Mouse (Mus musculus): ENCODE results near the gene Palld. TPM values are rescaled to one million over a fixed set of nuclear protein-coding genes. Genes with fewer than 3 reads are reported as not detected.

Gene Palld
- polyA plus RNA-seq, 1 experiment = 2.7 TPM

DNA sequence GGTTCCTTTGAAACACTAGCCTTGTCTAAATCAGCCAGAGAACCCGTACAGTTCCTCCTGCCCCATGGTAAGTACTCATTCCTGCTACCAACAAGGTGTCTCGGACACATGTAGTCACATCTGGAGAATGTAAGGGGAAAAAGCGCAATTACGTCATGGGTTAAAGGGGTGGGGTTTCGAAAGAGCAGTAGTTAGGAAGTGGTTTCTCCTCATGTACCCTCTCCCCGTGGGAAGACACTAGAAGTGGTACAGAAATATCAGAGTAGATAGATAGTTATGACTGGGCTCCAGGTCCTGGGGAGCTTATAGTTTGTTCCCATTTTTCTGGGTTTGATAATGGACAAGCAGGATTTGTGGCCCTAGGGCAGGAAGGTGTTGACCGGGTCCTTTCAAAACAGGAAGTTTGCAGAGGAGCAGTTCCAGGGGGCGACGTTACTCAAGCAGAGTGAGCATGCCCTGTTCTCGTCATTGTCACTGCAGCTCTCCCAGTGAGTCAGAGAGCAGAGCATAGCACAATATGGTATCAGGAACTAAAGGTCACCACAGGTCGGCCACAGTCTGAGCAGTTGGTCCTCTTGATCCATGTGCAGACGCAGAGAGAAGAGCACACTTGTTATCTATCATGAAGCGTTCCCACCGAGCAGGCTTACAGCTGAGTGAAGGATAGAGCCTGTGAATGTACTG is 384.8 kb downstream of the Palld start:
- peak overlapping the region; percentile 39 for H3K4me3 ChIP-seq (replicated peaks)
- H3K4me1 ChIP-seq = peaks cover 14% of the 10 kb centered on the region; the same call in 1 of the 2 replicates
- no peaks in the 10 kb centered on the region for H3K9me3 ChIP-seq
- H3K27me3 ChIP-seq (replicated peaks) = no peaks in the 10 kb centered on the region
- H3K36me3 ChIP-seq (replicated peaks; ENCODE audit: low read length) = peaks cover 5% of the 10 kb centered on the region
- TF ChIP-seq GATA1 (IDR thresholded peaks at IDR 0.05; ENCODE audit: borderline replicate concordance, low read length) = no peak
- TF ChIP-seq FLI1 (IDR thresholded peaks at IDR 0.05; ENCODE audit: low read length) = no peak

DNA sequence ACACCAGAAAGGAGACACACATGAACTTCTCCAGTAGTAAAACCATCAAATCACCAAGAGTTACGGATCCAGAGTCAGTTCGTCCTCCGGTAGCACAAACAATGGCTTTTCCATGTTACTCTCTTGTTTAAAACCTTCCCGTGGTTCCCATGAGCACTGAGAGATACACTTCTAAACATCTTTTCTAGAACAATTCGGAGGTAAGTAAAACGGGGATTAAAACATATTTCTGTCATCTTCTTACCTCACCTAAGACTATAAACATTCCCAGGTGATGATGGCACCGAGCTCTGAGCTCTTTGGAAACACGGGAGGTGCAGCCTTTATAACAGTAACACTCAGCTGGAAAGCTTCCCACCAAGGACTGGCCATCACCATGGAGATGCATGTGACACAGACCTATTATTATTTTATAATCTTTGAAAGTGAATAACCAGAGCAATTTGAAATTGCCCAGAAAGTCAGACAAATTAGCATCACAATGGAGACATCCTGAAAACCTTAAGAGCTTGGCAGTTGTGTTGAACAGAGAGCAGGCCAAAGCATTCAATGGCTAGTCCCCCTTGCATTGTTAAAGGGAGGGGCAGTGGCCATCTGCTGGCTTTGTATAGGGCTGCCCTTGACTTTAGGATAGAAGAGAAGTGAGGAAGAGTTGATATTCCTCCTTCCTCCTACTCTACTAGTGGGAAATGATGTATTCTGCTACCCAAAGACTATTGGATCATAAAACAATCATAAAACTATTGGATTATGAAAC is 385.6 kb downstream of the Palld start:
- TF ChIP-seq GATA1 (IDR thresholded peaks at IDR 0.05; ENCODE audit: borderline replicate concordance, low read length) = no peak
- no peak for TF ChIP-seq FLI1 (IDR thresholded peaks at IDR 0.05; ENCODE audit: low read length)
- Histone ChIP-seq H3K4me1 (peaks cover 14% of the 10 kb centered on the region; the same call in 1 of the 2 replicates), H3K9me3 (no peaks in the 10 kb centered on the region), H3K4me3 (replicated peaks) (no peak overlapping the region), H3K36me3 (replicated peaks; ENCODE audit: low read length) (peaks cover 5% of the 10 kb centered on the region), H3K27me3 (replicated peaks) (no peaks in the 10 kb centered on the region)

DNA sequence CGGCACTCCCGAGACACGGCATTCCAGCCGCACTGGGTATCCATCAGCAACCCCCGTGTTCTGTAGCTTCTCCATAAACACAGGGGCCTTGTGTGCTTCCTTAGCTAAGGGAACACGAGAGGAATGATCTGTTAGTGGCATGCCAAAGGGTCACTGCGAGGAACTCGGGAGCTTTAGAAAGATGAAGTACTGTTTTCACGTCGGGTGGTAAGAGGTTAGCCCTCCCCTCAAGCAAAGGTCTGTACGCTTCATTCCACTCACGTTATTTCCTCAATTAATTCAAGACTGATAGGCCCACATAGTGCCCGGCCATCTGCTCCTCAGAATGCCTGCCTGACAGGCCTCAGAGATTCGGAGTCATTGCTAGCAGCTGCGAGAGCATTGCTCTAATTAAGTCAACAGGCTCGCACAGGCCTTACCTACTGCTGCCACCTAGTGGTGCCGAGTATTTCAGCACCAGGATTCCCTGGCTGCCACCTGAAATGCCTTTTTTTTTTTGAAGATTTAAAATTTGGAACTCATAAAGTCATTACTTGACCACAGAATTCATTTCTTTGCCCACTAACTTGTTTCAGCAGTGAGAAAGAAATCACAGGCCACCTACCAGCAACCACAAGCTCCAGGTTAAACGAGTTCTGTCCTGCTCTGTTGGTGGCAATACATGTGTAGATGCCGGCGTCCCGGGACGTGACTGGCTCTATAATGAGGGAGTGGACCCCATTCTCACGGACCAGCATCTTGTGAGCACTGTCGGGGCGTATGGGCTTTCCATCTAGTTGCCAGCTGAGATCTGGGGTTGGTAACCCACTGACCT is 386.4 kb downstream of the Palld start:
- no peak overlapping the region for H3K4me3 ChIP-seq (replicated peaks)
- TF ChIP-seq GATA1 (IDR thresholded peaks at IDR 0.05; ENCODE audit: borderline replicate concordance, low read length) (no peak), FLI1 (IDR thresholded peaks at IDR 0.05; ENCODE audit: low read length) (no peak)

DNA sequence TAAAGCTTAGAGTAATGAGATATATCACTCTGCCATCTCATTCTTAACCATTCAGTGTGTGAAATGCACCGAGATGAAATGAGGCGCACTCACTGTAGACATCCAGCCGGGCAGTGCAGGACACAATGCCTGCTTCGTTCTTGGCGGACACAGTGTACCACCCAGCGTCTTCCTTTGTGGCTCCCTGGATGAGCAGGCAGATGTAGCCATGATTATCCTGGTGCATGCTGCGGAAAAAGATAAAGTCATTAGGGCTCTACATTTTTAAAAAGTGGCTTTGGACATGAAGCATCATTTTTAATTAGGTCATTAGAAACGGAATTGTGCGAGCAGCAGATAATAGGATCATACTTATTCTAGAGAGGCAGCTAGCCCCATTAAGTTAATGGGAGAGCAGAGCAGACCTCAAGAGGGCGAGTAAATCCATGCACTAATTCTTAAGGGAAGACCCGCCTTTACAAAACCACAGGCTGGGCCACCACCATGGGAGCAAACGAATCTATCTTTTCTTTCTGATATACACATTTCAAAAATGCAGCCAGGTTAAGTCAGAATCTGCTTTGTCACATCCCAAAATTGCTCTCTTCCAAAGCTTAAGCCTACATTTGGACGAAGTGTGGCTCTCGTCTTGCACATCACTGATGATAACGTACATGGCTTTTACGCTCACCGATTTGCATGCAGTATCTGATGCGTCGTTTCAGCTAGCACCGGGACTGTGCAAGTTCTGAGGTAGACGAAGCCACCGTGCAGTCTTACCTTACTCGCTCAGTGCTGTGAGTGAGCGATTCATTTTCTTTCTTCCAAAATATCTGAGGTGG is 387.2 kb downstream of the Palld start:
- peaks cover 5% of the 10 kb centered on the region for H3K36me3 ChIP-seq (replicated peaks; ENCODE audit: low read length)
- TF ChIP-seq GATA1 (IDR thresholded peaks at IDR 0.05; ENCODE audit: borderline replicate concordance, low read length) (no peak), FLI1 (IDR thresholded peaks at IDR 0.05; ENCODE audit: low read length) (no peak)

More for the DNA sequence above, 386.4 kb downstream of the Palld start:
- peaks cover 14% of the 10 kb centered on the region; the same call in 1 of the 2 replicates for H3K4me1 ChIP-seq
- H3K9me3 ChIP-seq = no peaks in the 10 kb centered on the region
- peaks cover 5% of the 10 kb centered on the region for H3K36me3 ChIP-seq (replicated peaks; ENCODE audit: low read length)
- no peaks in the 10 kb centered on the region for H3K27me3 ChIP-seq (replicated peaks)

DNA sequence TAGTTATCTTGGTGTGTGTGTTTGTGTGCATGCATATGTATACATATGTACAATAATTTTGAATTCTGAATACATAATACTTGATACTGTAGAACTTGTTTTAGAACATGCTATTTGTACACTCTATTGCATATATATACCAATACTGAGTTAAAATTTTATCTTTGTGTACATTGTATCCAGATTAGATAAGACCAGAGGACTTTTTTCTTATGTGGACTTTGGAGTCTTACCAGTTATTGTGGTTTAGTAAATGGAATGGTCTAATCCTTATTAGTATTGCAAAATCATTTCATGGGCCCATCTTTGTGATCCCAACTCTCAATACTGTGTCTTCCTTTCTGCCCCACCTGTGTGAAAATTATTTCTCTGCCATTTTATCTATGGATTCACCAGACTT is 400.2 kb downstream of the Palld start:
- H3K4me1 ChIP-seq = peaks cover 12% of the 10 kb centered on the region
- H3K9me3 ChIP-seq = no peaks in the 10 kb centered on the region
- no peak overlapping the region for H3K4me3 ChIP-seq (replicated peaks)
- H3K36me3 ChIP-seq (replicated peaks; ENCODE audit: low read length) = peaks cover 60% of the 10 kb centered on the region
- TF ChIP-seq GATA1 (IDR thresholded peaks at IDR 0.05; ENCODE audit: borderline replicate concordance, low read length) = no peak
- no peak for TF ChIP-seq FLI1 (IDR thresholded peaks at IDR 0.05; ENCODE audit: low read length)
- H3K27me3 ChIP-seq (replicated peaks) = no peaks in the 10 kb centered on the region

More for the DNA sequence above, 387.2 kb downstream of the Palld start:
- peak overlapping the region; percentile 65 for H3K4me3 ChIP-seq (replicated peaks)
- H3K4me1 ChIP-seq = peaks cover 14% of the 10 kb centered on the region; the same call in 1 of the 2 replicates
- no peaks in the 10 kb centered on the region for H3K9me3 ChIP-seq
- no peaks in the 10 kb centered on the region for H3K27me3 ChIP-seq (replicated peaks)

DNA sequence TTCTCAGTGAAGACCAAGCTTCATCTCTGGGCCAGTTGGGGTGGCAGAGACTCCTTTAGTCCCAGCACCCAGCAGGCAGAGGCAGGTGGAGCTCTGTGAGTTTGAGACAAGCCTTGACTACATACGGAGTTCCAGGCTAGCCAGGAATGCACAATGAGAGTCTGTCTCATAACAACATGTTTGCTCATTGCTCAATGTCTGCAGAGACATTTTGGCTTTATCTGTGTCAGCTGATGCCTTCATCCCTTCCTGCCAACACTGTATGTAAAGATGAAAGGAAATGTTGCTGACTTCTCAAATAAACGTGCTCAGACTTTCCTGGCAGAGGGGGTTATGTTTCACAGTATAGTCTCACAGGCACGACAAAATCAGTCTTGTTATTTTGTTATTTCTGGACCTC is 401.6 kb downstream of the Palld start:
- TF ChIP-seq GATA1 (IDR thresholded peaks at IDR 0.05; ENCODE audit: borderline replicate concordance, low read length) (no peak), FLI1 (IDR thresholded peaks at IDR 0.05; ENCODE audit: low read length) (no peak)
- Histone ChIP-seq H3K4me1 (peaks cover 12% of the 10 kb centered on the region), H3K36me3 (replicated peaks; ENCODE audit: low read length) (peaks cover 69% of the 10 kb centered on the region), H3K27me3 (replicated peaks) (no peaks in the 10 kb centered on the region), H3K9me3 (no peaks in the 10 kb centered on the region), H3K4me3 (replicated peaks) (no peak overlapping the region)

DNA sequence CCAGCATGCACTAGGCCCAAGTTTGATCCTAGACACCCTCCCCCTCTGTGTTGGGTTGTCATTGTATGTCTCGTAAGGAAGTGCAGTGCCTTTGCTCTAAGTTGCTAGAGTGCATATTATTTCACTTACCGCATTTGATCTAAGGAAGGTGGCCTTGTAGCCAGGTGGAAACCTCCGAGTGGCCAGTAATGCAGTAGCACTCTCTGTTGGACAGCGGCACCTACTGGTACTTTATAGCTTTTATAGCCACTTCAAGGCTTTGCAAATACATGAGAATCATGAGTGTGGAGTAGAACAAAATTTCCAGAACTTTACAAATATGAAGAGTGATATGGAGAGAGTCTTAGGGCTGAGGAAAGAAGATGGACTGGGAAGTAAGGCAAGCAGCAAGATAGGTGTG is 403.5 kb downstream of the Palld start:
- H3K9me3 ChIP-seq = no peaks in the 10 kb centered on the region
- H3K27me3 ChIP-seq (replicated peaks) = no peaks in the 10 kb centered on the region
- H3K4me1 ChIP-seq = peaks cover 9% of the 10 kb centered on the region
- TF ChIP-seq FLI1 (IDR thresholded peaks at IDR 0.05; ENCODE audit: low read length) = no peak
- no peak for TF ChIP-seq GATA1 (IDR thresholded peaks at IDR 0.05; ENCODE audit: borderline replicate concordance, low read length)
- H3K4me3 ChIP-seq (replicated peaks) = no peak overlapping the region
- H3K36me3 ChIP-seq (replicated peaks; ENCODE audit: low read length) = peaks cover 77% of the 10 kb centered on the region

DNA sequence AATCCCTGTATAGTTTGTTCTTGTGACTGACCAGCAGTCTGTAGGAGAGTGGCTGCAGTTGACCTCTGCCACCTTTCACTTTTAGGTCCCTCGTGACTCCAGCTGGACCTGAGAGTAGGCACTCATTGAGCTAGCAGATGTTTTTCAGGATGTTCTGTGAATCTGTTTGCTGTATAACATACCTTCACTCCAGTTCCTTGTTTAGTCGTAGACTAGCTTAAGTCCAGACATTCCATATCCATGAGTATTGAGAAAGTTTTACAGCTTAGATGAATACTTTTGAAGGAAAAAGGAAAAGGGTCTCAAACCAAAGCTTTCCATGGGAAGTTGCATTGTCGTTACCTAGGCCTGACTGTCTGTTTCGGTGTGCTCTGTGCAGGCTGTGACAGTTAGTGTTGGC is 405.4 kb downstream of the Palld start:
- Histone ChIP-seq H3K27me3 (replicated peaks) (no peaks in the 10 kb centered on the region), H3K4me1 (peaks cover 9% of the 10 kb centered on the region), H3K4me3 (replicated peaks) (no peak overlapping the region), H3K9me3 (no peaks in the 10 kb centered on the region), H3K36me3 (replicated peaks; ENCODE audit: low read length) (peaks cover 81% of the 10 kb centered on the region)
- no peak for TF ChIP-seq GATA1 (IDR thresholded peaks at IDR 0.05; ENCODE audit: borderline replicate concordance, low read length)

DNA sequence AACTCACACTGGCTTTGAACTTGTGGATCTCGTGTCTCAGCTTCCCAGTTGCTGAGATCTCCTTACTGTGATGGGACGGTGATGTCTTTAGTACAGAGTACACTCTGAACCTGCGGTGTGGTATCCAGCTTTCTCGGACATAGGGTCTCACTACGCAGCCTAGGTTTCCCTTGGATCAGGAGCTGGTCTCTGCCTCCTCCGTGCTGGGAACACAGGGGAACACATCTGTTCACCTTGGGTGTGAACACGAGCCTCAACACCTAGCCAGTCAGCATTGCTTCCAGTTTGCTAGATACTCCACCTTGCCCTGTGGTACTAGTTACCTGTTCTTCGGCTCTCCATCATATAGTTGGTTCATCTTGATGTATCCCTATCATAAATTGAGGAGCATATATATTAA is 413.9 kb downstream of the Palld start:
- peaks cover 29% of the 10 kb centered on the region for H3K36me3 ChIP-seq (replicated peaks; ENCODE audit: low read length)
- H3K4me1 ChIP-seq = peaks cover 11% of the 10 kb centered on the region
- no peak for TF ChIP-seq FLI1 (IDR thresholded peaks at IDR 0.05; ENCODE audit: low read length)
- TF ChIP-seq GATA1 (IDR thresholded peaks at IDR 0.05; ENCODE audit: borderline replicate concordance, low read length) = no peak
- no peaks in the 10 kb centered on the region for H3K27me3 ChIP-seq (replicated peaks)
- peak overlapping the region; percentile 95 for H3K4me3 ChIP-seq (replicated peaks)
- no peaks in the 10 kb centered on the region for H3K9me3 ChIP-seq
